Mouse (Mus musculus) activated CD4-positive, CD25-positive, alpha-beta regulatory T cell, adult 4 months (primary cell): Measurements from ENCODE around the gene Gm44579. TPM values are rescaled to one million over a fixed set of nuclear protein-coding genes. Genes with fewer than 3 reads are reported as not detected.

Experiments
- polyA plus RNA-seq, 2 experiments: library from polyadenylated mRNA; unstranded; fragments of 100-300 nt; shearing (Covaris generic); gene quantifications; one replicate each; pipeline ENCODE4 v1.2.1; 2017

Gm44579 gene
- polyA plus RNA-seq, 2 experiments from 2014 or later: not detected

Other genes with a start within 250 kb of the Gm44579 start
- gene Col2a1, start 216.3 kb downstream of the Gm44579 start, polyA plus RNA-seq: under 1 TPM in 1 of 2 experiments, not detected in 1; 0.25 TPM
- 1 to 10 TPM; 5.0 to 6.8 TPM for gene Pfkm, start 128.4 kb downstream of the Gm44579 start, polyA plus RNA-seq
- gene Senp1, start 127.2 kb downstream of the Gm44579 start, polyA plus RNA-seq: 10 to 100 TPM; 27.5 to 31.6 TPM
- 10 to 100 TPM; 36.6 to 43.2 TPM for gene Asb8, start 55.4 kb downstream of the Gm44579 start, polyA plus RNA-seq
- gene Ccdc184, start 53.8 kb downstream of the Gm44579 start, polyA plus RNA-seq: under 1 TPM in 1 of 2 experiments, not detected in 1; 0.25 TPM
- gene Olfr288, start 25.4 kb downstream of the Gm44579 start, polyA plus RNA-seq: not detected
- not detected for gene Olfr287, start 79 bp upstream of the Gm44579 start, polyA plus RNA-seq
- gene Olfr286, start 13.5 kb upstream of the Gm44579 start, polyA plus RNA-seq: not detected
- gene H1fnt, start 36.3 kb upstream of the Gm44579 start, polyA plus RNA-seq: not detected
- not detected for gene Zfp641, start 75.2 kb upstream of the Gm44579 start, polyA plus RNA-seq
- not detected for gene Olfr285, start 96.4 kb upstream of the Gm44579 start, polyA plus RNA-seq
- not detected for gene Olfr284, start 120.0 kb upstream of the Gm44579 start, polyA plus RNA-seq
- not detected for gene Olfr283, start 160.0 kb upstream of the Gm44579 start, polyA plus RNA-seq
- gene Olfr282, start 210.2 kb upstream of the Gm44579 start, polyA plus RNA-seq: not detected
- not detected for gene Olfr281, start 231.6 kb upstream of the Gm44579 start, polyA plus RNA-seq
- under 1 TPM in 1 of 2 experiments, not detected in 1; 0.07 TPM for gene OR5BS1P, start 248.9 kb upstream of the Gm44579 start, polyA plus RNA-seq